Mouse (Mus musculus) lung, adult 2 months (tissue): Measurements from ENCODE around the gene Trpm5.

ENCODE experiments used
- CTCF ChIP-seq: fragments of 200-500 bp; IDR thresholded peaks from 2 replicates; pipeline ENCODE4 v1.5.1; 2011; ENCODE audit warnings: mild to moderate bottlenecking, low read length, control low read depth; ENCODE audit not compliant: insufficient read depth
- POLR2A ChIP-seq: fragments of 200-500 bp; IDR thresholded peaks from 2 replicates; pipeline ENCODE4 v1.6.1; 2011; ENCODE audit warnings: low read depth, mild to moderate bottlenecking, control low read depth, low read length, borderline replicate concordance; ENCODE audit errors: extremely low read depth

DNA sequence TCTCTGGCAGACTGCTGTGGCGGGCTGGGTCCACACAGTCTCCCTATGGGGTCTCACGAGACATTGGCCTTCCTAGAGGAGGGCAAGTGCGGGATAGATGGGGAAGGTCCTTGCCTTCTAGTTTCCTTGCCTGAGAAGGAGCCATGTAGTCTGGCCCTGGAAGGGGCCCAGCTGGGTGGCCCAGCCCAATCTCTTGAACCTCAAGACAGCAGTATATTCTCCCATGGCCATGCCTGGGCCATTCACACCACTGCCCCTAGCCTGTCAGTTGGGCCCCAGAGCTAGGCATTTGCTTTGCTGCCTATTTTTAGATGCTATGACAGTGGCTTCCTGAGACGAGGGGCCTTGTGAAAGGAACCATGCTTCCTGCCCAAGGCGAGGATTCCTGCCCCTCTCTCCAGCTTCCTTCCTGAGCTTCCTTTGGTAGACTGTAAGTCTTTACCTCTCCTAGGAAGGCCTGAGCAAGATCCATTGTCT is 36.2 kb downstream of the Trpm5 start:
- no peak for TF ChIP-seq CTCF
- no peak for TF ChIP-seq POLR2A
